Mouse (Mus musculus) forebrain, embryonic 11.5 days (tissue): ENCODE measurements at regions not wholly inside any gene's neighbourhood (a gene's known extent, or its start where the extent isn't known, plus 50 kb on each side); places are given as distances from the start of the nearest gene placed in this dataset.
"Not testable (repeated sequence)": the region's sequence is repeated elsewhere in the genome, so short reads cannot be mapped to it uniquely, and the experiment has no call there.

Source experiments
- ATAC-seq: fragments of 200-750 bp; cut with Nextera tagmentation; replicated peaks from 2 replicates; pipeline ENCODE4 v1.8.0; 2017; ENCODE audit warnings: moderate TSS enrichment; ENCODE audit not compliant: low FRiP score
- DNase-seq: peaks from one replicate; pipeline ENCODE4 v3.0.0-alpha.2; 2017; ENCODE audit warnings: low spot score
- H3K27ac ChIP-seq: fragments of 300-500 bp; sonication (generic); 2 replicates; pipeline ENCODE4 v1.5.1; 2014; ENCODE audit warnings: low read depth, low read length
- H3K27me3 ChIP-seq: fragments of 300-500 bp; sonication (generic); 2 replicates; pipeline ENCODE4 v1.6.1; 2014; ENCODE audit warnings: mild to moderate bottlenecking, low read length, mixed read lengths; ENCODE audit not compliant: control insufficient read depth, insufficient read depth
- H3K36me3 ChIP-seq: fragments of 300-500 bp; sonication (generic); 2 replicates; pipeline ENCODE4 v1.6.1; 2014; ENCODE audit warnings: mild to moderate bottlenecking, low read length, moderate library complexity, mixed read lengths; ENCODE audit not compliant: control insufficient read depth, insufficient read depth
- H3K4me1 ChIP-seq: fragments of 300-500 bp; sonication (generic); replicated peaks from 2 replicates; pipeline ENCODE4 v1.6.1; 2014; ENCODE audit warnings: low read length, mixed read lengths; ENCODE audit not compliant: control insufficient read depth, insufficient read depth
- H3K4me2 ChIP-seq: fragments of 300-500 bp; sonication (generic); 2 replicates; pipeline ENCODE4 v1.6.1; 2014; ENCODE audit warnings: low read depth, mild to moderate bottlenecking, low read length, moderate library complexity, mixed read lengths; ENCODE audit not compliant: severe bottlenecking
- H3K4me3 ChIP-seq: fragments of 300-500 bp; sonication (generic); 2 replicates; pipeline ENCODE4 v1.5.1; 2014; ENCODE audit warnings: low read depth, low read length
- H3K9ac ChIP-seq: fragments of 300-500 bp; sonication (generic); 2 replicates; pipeline ENCODE4 v1.6.1; 2014; ENCODE audit warnings: low read length
- H3K9me3 ChIP-seq: fragments of 300-500 bp; sonication (generic); 2 replicates; pipeline ENCODE4 v1.6.1; 2016; ENCODE audit warnings: low read length, mixed read lengths; ENCODE audit not compliant: control insufficient read depth
- WGBS: fragments of 180-500 bp; shearing (Covaris S2); extraction: QIAGEN DNeasy Blood & Tissue Kit; methylation state at CpG from one replicate; pipeline ENCODE4 v1.1.7; 2014; 5-methylcytosine and 5-hydroxymethylcytosine counted together

GRCm38 (mm10) chr17:3054848-3055247 lies 59.9 kb upstream of the Scaf8 start:
- not testable (repeated sequence) for DNase-seq, ATAC-seq, H3K27ac ChIP-seq, H3K4me3 ChIP-seq, H3K36me3 ChIP-seq, H3K4me1 ChIP-seq, H3K27me3 ChIP-seq, H3K9me3 ChIP-seq, H3K9ac ChIP-seq, H3K4me2 ChIP-seq
- 32% methylated on average over 8 of the region's 8 CpGs for WGBS

GRCm38 (mm10) chr17:3055376-3055775 lies 59.4 kb upstream of the Scaf8 start:
- not testable (repeated sequence) for ATAC-seq

GRCm38 (mm10) chr17:3063401-3063800 lies 51.4 kb upstream of the Scaf8 start:
- not testable (repeated sequence) for H3K4me3 ChIP-seq, H3K36me3 ChIP-seq, H3K9me3 ChIP-seq, ATAC-seq, H3K27ac ChIP-seq, H3K9ac ChIP-seq, H3K4me1 ChIP-seq, DNase-seq, H3K27me3 ChIP-seq, H3K4me2 ChIP-seq
- 100% methylated on average over 1 of the region's 1 CpGs for WGBS

More at GRCm38 (mm10) chr17:3055376-3055775, 59.4 kb upstream of the Scaf8 start:
- not testable (repeated sequence) for H3K4me3 ChIP-seq, H3K27ac ChIP-seq, H3K4me2 ChIP-seq, H3K4me1 ChIP-seq, H3K27me3 ChIP-seq, H3K36me3 ChIP-seq, H3K9ac ChIP-seq, DNase-seq, H3K9me3 ChIP-seq
- WGBS = 79% methylated on average over 3 of the region's 3 CpGs
